Mouse (Mus musculus) midbrain, embryonic 10.5 days (tissue): ENCODE results near the gene Xpo6. TPM values are rescaled to one million over a fixed set of nuclear protein-coding genes. Genes with fewer than 3 reads are reported as not detected.

Source experiments
- DNase-seq: peaks from one replicate; pipeline ENCODE4 v3.0.0-alpha.2; 2017; ENCODE audit warnings: low spot score
- H3K27ac ChIP-seq: fragments of 300-500 bp; sonication (generic); replicated peaks from 2 replicates; pipeline ENCODE4 v1.5.1; 2016; ENCODE audit warnings: mild to moderate bottlenecking
- H3K27me3 ChIP-seq: fragments of 300-500 bp; sonication (generic); 2 replicates; pipeline ENCODE4 v1.6.1; 2016; ENCODE audit warnings: low read depth, mild to moderate bottlenecking; ENCODE audit not compliant: poor library complexity, severe bottlenecking
- H3K36me3 ChIP-seq: fragments of 300-500 bp; sonication (generic); 2 replicates; pipeline ENCODE4 v1.6.1; 2016; ENCODE audit warnings: mild to moderate bottlenecking, moderate library complexity
- H3K4me1 ChIP-seq: fragments of 300-500 bp; sonication (generic); 2 replicates; pipeline ENCODE4 v1.6.1; 2016
- H3K4me3 ChIP-seq: fragments of 300-500 bp; sonication (generic); 2 replicates; pipeline ENCODE4 v1.5.1; 2016; ENCODE audit warnings: mild to moderate bottlenecking, moderate library complexity
- H3K9me3 ChIP-seq: fragments of 300-500 bp; sonication (generic); replicated peaks from 2 replicates; pipeline ENCODE4 v1.6.1; 2016; ENCODE audit warnings: mild to moderate bottlenecking
- WGBS: fragments of 180-500 bp; shearing (Covaris S2); methylation state at CpG from one replicate; pipeline ENCODE4 v1.1.7; 2016; 5-methylcytosine and 5-hydroxymethylcytosine counted together
- polyA plus RNA-seq: library from polyadenylated mRNA; unstranded; fragments of >200 nt; fragmentation: Nextera tagmentation; extraction: Ambion mirVana; gene quantifications from 2 replicates; pipeline ENCODE4 v1.2.1, GENCODE M21; 2016

Gene Xpo6
- polyA plus RNA-seq, 1 experiment from 2014 or later, result 65.7 TPM

DNA sequence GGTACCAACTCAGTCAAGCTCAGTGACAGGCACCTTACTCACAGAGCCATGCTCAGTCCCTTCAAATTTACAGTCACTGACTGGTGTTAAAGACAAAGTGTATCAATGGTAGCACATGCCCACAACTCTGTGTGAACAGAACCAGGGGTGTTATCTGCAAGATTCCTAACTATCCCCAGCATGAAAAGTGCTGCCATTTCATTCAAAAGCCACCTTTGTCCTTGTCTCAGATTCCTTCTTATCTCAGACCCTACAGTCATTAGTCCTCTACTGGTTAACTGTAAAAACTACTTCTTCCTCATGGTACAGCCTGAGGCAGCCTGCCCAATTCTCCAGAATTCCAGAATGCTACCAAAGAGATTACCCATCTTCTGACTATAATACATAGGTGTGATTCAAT lies 14.3 kb downstream of the Xpo6 start:
- Histone ChIP-seq H3K27me3 (no peaks in the 10 kb centered on the region), H3K27ac (no peak overlapping the region)

DNA sequence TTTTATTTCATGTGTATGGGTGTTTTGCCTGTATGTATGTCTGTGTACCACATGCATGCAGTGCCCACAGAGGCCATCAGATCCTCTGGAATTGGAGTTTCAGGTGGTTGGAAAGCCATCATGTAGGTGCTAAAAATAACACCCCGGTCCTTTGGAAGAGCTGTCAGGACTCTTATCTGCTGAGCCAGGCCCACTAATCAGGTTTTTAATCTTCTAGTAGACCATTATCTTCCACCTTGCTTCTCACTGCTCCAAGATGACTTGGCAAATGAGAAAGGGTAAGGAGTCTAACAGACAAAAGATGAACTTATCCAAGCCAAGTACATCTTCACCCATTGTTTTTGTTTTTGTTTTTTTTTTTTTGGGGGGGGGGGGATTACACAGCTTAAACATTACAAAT lies 16.7 kb downstream of the Xpo6 start:
- H3K27me3 ChIP-seq, result no peaks in the 10 kb centered on the region
- peaks cover 4% of the 10 kb centered on the region; the same call in 1 of the 2 replicates for H3K36me3 ChIP-seq
- DNase-seq, result no peak
- no peak overlapping the region for H3K4me3 ChIP-seq
- H3K9me3 ChIP-seq, result no peaks in the 10 kb centered on the region
- peaks cover 15% of the 10 kb centered on the region for H3K4me1 ChIP-seq
- 93% methylated on average over 1 of the region's 1 CpGs for WGBS
- no peak overlapping the region for H3K27ac ChIP-seq

More for the DNA sequence above, 14.3 kb downstream of the Xpo6 start:
- no peak for DNase-seq
- Histone ChIP-seq H3K4me3 (no peak overlapping the region), H3K9me3 (no peaks in the 10 kb centered on the region; the same call in 1 of the 2 replicates), H3K4me1 (peaks cover 14% of the 10 kb centered on the region), H3K36me3 (peaks cover 11% of the 10 kb centered on the region)

DNA sequence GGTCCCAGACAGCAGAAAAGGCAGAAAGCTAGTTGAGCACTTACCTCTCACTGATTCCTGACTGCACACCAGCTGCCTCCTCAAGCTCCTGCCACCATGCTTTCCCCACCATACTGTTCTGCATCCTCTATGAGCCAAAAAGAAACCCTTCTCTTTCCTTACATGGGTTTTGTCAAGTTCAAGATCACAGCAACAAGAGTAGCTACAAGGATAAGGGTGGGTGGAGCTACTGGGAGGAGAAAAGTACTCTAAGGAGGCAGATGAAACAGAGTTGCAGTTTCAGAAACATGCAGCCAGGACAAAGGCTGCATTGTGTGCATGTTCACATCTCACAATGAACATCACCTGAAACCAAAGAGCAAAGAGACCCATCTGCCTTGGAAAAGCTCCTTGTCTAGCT lies 18.8 kb downstream of the Xpo6 start:
- H3K4me3 ChIP-seq, result no peak overlapping the region
- H3K4me1 ChIP-seq, result peaks cover 15% of the 10 kb centered on the region

DNA sequence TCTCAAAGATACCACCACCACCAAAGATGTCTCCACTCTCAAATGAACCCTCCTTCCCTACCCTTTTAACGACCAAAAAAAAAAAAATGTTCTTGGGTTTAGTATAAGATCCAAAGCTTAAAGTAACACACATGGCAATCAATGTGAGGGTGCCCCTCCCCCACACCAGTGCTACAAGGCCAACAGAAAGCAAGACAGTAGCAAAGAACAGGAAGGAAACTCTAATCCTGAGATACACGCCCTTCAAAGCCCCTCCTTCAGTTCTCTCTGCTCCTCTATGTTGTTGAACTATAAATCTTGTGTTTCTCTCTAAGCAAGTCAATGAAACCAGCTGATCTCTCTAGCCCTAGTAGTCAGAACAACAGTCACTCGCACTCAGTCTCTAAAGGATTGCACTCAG lies 19.3 kb downstream of the Xpo6 start:
- H3K9me3 ChIP-seq, result no peaks in the 10 kb centered on the region
- H3K36me3 ChIP-seq, result no peaks in the 10 kb centered on the region
- H3K27me3 ChIP-seq, result no peaks in the 10 kb centered on the region
- H3K4me1 ChIP-seq, result peaks cover 15% of the 10 kb centered on the region
- H3K27ac ChIP-seq, result no peak overlapping the region
- H3K4me3 ChIP-seq, result no peak overlapping the region
- no peak for DNase-seq
- 81% methylated on average over 3 of the region's 3 CpGs for WGBS

More for the DNA sequence above, 18.8 kb downstream of the Xpo6 start:
- no peak for DNase-seq
- Histone ChIP-seq H3K27me3 (no peaks in the 10 kb centered on the region), H3K27ac (no peak overlapping the region), H3K9me3 (no peaks in the 10 kb centered on the region), H3K36me3 (no peaks in the 10 kb centered on the region)

DNA sequence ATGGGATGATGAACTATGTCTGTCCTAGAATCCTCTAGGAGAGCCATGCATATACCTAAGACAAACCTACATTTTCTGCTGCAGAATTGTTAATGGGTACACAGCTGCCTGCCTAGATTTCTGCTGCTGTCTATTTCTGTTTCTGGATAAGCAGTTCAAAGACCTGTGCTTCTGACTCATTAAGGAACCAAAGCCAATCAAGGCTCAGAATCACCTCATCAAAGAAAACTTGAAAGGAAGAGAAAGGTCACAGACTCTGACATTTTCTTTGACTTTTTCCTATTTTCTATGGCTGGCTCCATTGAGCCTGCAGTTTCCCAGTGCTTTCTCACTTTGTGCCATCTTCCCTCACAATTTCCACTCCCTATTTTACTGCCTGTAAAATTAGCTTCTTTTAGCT lies 21.5 kb downstream of the Xpo6 start:
- H3K36me3 ChIP-seq, result peaks cover 9% of the 10 kb centered on the region
- no peaks in the 10 kb centered on the region for H3K27me3 ChIP-seq
- no peak for DNase-seq
- H3K4me3 ChIP-seq, result no peak overlapping the region
- H3K9me3 ChIP-seq, result no peaks in the 10 kb centered on the region
- H3K27ac ChIP-seq, result no peak overlapping the region
- H3K4me1 ChIP-seq, result peaks cover 15% of the 10 kb centered on the region

DNA sequence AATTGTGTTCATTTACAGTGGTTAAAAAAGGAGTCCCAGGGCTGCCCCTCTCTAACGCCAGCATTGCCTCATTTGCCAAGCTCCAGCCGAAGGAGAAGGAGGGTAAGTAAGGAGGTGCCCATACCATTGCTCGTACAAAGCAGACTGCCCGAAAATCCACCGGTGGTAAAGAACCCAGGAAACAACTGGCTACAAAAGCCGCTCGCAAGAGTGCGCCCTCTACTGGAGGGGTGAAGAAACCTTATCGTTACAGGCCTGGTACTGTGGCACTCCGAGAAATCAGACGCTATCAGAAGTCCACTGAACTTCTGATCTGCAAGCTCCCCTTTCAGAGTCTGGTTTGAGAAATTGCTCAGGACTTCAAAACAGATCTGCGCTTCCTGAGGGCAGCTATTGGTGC lies 24.3 kb downstream of the Xpo6 start:
- Histone ChIP-seq H3K27me3 (no peaks in the 10 kb centered on the region), H3K27ac (no peak overlapping the region), H3K36me3 (peaks cover 36% of the 10 kb centered on the region), H3K4me1 (peaks cover under 1% of the 10 kb centered on the region), H3K9me3 (no peaks in the 10 kb centered on the region), H3K4me3 (no peak overlapping the region)
- 95% methylated on average over 12 of the region's 12 CpGs for WGBS
- no peak for DNase-seq

DNA sequence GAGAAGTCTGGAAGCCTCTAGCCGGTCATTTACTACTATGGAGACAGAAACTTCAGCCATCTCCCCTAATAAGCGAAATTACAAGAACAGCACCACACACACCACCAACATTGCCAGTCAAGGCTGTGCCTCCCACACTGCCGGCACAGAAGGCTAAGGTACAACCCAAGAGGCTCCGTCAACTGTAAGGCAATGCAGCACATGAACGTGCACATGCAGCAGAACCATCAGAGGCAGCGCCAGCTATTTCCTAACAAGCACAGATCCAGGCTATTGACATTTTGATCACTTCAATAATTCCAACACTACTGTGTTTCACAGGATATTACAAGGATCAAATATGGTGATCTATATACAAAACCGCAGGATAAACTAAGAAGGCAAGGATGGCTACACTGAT lies 24.8 kb downstream of the Xpo6 start:
- H3K27ac ChIP-seq, result no peak overlapping the region
- no peaks in the 10 kb centered on the region for H3K4me1 ChIP-seq
- peaks cover 41% of the 10 kb centered on the region for H3K36me3 ChIP-seq
- 89% methylated on average over 7 of the region's 7 CpGs for WGBS
- no peak overlapping the region for H3K4me3 ChIP-seq
- no peak for DNase-seq
- no peaks in the 10 kb centered on the region for H3K27me3 ChIP-seq
- H3K9me3 ChIP-seq, result no peaks in the 10 kb centered on the region

DNA sequence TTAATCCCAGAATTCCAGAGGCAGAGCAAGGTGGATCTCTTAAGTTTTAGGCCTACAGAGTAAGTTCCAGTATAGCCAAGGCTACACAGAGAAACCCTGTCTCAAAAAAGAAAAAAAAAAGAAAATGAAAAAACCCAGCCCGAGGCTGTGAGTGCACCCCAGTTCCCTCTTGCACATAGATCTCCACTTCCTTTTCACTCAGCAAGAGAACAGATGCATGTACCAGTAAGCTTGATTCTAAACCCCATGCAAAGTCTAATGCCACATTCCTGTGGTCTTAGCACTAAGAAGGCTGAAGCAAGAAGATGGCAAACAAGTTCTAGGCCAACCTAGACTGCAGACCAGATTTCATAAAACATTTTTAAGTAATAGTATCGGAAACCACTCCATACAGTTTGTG lies 25.4 kb downstream of the Xpo6 start:
- WGBS, result 94% methylated on average over 2 of the region's 2 CpGs
- peaks cover 44% of the 10 kb centered on the region for H3K36me3 ChIP-seq
- H3K27ac ChIP-seq, result no peak overlapping the region
- H3K4me3 ChIP-seq, result no peak overlapping the region
- DNase-seq, result no peak
- H3K9me3 ChIP-seq, result no peaks in the 10 kb centered on the region
- no peaks in the 10 kb centered on the region for H3K4me1 ChIP-seq
- H3K27me3 ChIP-seq, result no peaks in the 10 kb centered on the region

DNA sequence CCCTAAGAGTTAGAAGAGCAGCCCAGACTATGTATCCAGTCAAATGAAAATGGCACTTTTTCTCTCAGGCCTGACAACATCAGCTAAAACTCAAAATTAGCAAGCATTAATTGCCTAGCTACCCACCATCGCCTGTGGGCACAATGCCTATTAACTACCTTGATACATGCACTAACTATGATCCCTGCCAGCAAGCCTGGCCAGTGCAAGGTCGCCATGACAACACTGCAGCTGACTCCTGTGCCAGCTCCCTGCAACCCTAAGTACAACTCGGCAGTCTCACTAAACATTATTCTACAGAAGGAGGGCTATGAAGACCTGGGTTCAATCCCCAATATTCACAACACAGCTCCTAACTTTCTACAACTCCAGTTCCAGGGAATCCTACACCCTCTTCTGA lies 28.3 kb downstream of the Xpo6 start:
- 89% methylated on average over 3 of the region's 3 CpGs for WGBS
- Histone ChIP-seq H3K27me3 (no peaks in the 10 kb centered on the region), H3K9me3 (no peaks in the 10 kb centered on the region), H3K4me1 (no peaks in the 10 kb centered on the region), H3K27ac (no peak overlapping the region), H3K4me3 (no peak overlapping the region), H3K36me3 (peaks cover 72% of the 10 kb centered on the region)
- no peak for DNase-seq

DNA sequence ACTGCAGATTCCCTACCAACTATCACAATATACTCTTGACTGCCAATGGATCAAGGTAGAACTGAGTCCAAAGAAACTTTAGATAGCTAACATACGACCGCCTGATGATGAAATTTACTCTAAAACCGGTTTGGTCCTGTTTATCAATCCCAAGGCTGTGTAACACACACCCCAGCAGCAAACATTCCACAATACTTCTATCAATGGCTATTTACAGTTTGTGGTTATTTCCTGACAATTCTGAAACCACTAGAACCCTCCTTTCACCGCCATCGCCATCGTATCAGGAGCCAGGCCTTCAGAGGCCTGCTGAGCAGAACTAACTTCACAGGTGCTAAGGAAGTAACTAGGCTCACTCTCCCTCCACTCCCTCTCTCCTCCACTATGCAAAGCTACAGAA lies 31.7 kb downstream of the Xpo6 start:
- Histone ChIP-seq H3K27ac (no peak overlapping the region), H3K36me3 (peaks cover 93% of the 10 kb centered on the region), H3K9me3 (no peaks in the 10 kb centered on the region), H3K4me3 (no peak overlapping the region), H3K4me1 (no peaks in the 10 kb centered on the region), H3K27me3 (no peaks in the 10 kb centered on the region)
- 93% methylated on average over 6 of the region's 6 CpGs for WGBS
- DNase-seq, result no peak

DNA sequence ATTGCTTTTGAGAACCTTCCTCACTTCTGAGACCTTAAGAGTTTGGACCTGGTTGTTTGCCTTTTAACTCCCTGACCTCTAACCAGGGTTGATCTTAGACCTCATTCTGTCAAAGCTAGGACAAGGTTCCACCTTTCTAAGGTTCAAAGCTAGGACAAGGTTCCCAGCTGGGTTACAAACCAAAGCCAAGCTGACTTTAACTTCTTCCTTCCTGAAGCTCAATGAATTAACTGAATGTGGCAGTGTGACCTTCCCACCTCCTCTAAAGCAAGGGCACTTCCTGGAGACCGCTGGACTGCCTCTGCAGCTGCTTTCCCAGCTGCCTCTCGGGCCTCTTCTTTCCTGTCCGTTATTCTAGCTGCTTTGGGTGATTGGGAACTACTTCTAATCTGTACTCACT lies 32.9 kb downstream of the Xpo6 start:
- no peak for DNase-seq
- H3K27me3 ChIP-seq, result no peaks in the 10 kb centered on the region
- no peak overlapping the region for H3K27ac ChIP-seq
- no peak overlapping the region for H3K4me3 ChIP-seq
- H3K4me1 ChIP-seq, result no peaks in the 10 kb centered on the region
- no peaks in the 10 kb centered on the region for H3K9me3 ChIP-seq
- WGBS, result 69% methylated on average over 3 of the region's 3 CpGs
- H3K36me3 ChIP-seq, result peaks cover 82% of the 10 kb centered on the region

DNA sequence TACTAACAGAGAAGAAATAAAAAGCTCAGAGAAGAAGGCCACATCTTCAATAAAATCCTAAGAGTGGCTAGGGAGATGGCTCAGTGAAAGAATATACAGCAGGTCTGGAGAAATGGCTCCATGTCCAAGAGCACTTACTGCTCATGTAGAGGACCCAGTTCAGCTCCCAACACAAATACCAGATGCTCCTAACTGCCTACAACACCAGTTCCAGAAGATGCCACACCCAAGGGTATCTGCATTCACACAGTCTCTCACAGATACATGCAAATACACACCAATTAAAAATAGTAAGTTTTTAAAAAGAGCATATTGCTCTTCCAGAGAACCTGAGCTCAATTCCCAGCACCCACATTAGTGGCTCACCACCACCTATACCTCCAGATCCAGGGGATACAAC lies 33.7 kb downstream of the Xpo6 start:
- no peak for DNase-seq
- no peak overlapping the region for H3K27ac ChIP-seq
- no peaks in the 10 kb centered on the region for H3K27me3 ChIP-seq
- peaks cover 81% of the 10 kb centered on the region for H3K36me3 ChIP-seq
- no peaks in the 10 kb centered on the region for H3K4me1 ChIP-seq
- H3K4me3 ChIP-seq, result no peak overlapping the region
- no peaks in the 10 kb centered on the region for H3K9me3 ChIP-seq

DNA sequence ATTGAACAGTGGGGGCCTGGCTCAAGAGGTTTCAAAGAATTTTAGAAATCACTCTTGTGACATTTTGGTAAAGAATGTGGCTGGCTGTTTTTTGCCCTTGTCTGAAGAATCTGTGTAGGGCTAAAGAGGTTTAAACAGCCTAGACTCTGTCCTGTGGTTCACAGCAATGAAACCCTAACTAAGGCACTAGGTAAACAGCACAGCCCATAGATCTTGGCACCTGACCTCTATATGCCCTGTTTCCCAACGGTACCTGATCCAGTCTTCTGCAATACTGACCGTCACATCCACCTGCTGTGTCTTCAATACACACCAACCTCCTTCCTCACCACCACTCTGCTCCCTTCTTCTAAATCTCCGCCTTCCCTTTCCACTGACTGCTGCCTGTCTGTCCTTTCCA lies 42.1 kb downstream of the Xpo6 start:
- no peak for DNase-seq
- Histone ChIP-seq H3K27me3 (no peaks in the 10 kb centered on the region), H3K4me3 (no peak overlapping the region), H3K9me3 (no peaks in the 10 kb centered on the region), H3K36me3 (peaks cover 80% of the 10 kb centered on the region), H3K27ac (no peak overlapping the region), H3K4me1 (no peaks in the 10 kb centered on the region)
- WGBS, result 96% methylated on average over 3 of the region's 3 CpGs

DNA sequence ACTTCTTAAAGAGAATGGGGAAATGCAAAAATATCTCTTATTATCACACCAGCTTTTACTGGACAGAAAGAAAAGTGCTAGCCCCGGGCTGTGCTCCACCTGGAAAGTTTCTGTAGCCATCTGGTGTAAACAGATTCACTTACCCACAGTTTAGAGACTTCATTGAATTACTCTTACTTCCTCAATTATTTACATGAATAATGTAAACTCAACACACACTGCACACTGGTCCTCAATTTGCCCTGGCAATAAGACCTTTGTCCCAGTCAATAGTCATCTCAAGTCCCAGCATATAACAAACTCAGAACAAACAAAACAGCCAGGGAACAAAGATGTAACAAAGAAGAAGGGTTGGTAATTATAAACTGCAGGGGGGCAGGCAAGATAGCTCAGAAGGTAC lies 44.6 kb downstream of the Xpo6 start:
- Histone ChIP-seq H3K27ac (no peak overlapping the region), H3K4me1 (no peaks in the 10 kb centered on the region), H3K36me3 (peaks cover 93% of the 10 kb centered on the region), H3K27me3 (no peaks in the 10 kb centered on the region), H3K4me3 (no peak overlapping the region), H3K9me3 (no peaks in the 10 kb centered on the region)
- DNase-seq, result no peak
- 89% methylated on average over 1 of the region's 1 CpGs for WGBS
